Mouse (Mus musculus): Measurements from ENCODE around the gene Vrk2.

Vrk2 gene

DNA sequence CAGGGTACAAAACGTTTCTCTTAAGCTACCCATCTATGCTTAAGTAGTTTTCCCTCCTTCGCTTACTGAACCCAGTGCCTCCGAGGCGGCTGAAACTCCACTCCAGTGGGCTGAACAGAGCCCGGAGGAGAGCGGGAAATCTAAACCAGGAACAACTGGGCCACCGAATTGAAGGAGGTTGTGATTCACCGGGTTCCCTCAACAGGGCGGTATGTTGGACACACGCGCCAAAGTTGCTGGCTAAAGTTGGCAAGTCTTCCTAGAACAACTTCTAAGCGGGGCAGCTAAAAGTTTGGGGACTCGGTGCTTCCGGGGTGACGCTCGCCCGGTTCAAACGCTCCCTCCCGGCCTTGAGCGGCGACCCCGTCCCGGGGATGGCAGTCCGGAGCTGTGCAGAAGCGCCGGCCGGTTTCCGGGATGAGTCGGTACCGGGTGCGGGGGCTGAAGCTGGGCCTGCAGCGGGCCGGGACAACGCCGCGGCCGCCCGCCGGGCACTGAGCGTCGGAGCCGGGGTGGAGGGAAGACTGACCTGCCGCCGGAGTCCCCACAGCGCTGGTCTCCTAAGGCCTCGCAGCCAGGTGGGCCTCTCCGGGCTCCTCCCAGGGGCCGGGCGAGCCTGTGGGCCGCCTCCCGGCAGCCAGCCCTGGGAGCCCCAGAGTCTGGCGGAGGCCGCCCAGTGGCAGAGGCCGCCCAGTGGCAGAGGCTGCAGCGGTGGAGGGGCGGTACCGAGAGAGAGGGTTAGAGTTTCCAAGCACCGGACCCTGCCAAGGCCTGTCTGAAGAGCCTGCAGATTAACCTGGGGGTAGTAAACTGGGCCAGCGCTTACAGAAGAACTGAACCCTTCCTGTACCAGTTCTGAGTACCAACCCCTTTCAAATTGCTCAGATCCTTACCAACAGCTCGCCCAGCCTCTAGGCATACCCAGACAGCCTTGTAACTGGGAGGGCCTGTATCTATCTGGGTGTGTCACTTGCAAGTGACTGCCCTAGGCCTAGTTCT lies at the start of gene Vrk2, which contains the start of gene Gm6899:
Vrk2 (minus strand) TSS at position 939 of the 999 bp plus-strand sequence.
Gm6899 (plus strand) TSS at position 181 of the 999 bp plus-strand sequence.
- DNase-seq (ENCODE audit: low spot score in 2 of 2) = peak; percentile 19 to 54

DNA sequence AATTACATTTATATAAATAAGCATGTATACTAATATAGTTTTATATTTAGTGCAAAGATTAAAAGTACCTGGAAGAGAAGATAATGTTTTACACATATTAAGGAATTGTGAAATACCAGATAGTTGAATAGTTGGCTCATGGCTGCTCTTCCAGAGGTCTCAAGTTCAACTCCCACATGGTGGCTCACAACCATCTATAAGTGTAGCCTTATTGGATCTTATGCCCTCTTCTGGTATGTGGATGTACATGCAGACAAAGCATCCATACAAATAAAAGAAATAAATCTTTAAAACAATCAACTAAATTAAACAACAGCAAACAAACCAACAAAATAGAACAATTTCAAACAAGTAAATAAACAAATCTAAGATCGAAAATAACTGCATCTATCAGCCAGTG lies 48.3 kb upstream of the Vrk2 start:
- no peak for DNase-seq (ENCODE audit: low spot score in 2 of 2)

DNA sequence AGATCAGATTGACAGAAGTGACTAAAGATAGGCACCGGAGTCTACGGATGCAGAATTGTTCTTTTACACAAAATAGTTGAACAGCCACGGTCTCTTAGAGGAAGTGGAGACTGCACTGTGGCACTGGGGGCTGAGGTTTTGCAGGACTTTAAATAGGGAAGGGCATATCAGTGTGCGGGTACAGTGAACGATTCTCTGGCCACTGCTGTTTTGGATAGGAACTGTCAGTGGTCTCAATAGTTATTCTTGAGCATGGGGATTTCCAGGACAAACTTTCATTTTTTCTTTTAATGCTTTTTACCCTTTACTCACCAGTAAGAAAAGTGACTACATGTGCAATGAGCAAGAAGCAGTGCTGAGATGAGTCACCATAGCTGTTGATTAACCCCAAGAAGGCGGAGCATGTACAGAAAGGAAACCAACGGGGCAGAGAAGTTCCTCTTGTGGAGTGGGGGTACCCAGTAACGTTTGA lies 46.6 kb upstream of the Vrk2 start:
- DNase-seq (ENCODE audit: low spot score in 2 of 2) = no peak

GRCm38 (mm10) chr11:26636239-26636638 lies 42.4 kb upstream of the Vrk2 start:
- no peak for DNase-seq (ENCODE audit: low spot score in 2 of 2)

GRCm38 (mm10) chr11:26622727-26623126 lies 28.9 kb upstream of the Vrk2 start:
- no peak for DNase-seq (ENCODE audit: low spot score in 2 of 2)

GRCm38 (mm10) chr11:26618475-26619223 lies 24.9 kb upstream of the Vrk2 start:
- no peak for DNase-seq (ENCODE audit: low spot score in 2 of 2)

DNA sequence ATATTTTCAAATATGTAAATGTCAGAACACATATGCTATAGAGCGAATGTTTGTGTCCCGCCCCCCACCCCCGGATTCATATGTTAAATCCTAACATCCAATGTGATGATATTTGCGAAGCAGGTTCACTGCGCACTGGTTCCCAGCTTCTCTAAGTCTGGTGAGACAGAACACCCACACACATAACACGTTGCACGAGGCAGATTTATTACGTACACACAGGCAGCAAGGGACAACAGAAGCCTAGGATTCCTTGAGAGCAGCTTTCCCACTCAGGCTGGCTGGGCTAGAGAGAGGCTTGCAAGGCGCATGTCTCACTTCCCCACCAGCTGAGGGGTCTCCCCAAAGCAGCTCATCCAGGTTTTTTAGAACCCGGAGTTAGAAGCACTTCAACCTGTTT lies 15.0 kb upstream of the Vrk2 start:
- peak in 1 of 2 experiments; percentile 35 for DNase-seq (ENCODE audit: low spot score in 2 of 2)

- no peak for DNase-seq (ENCODE audit: low spot score in 2 of 2)
These were observed 10.4 kb upstream of the Vrk2 start for GRCm38 (mm10) chr11:26604061-26604655.

- no peak for DNase-seq (ENCODE audit: low spot score in 2 of 2)
These were observed 7.9 kb upstream of the Vrk2 start for GRCm38 (mm10) chr11:26601571-26602175.

DNA sequence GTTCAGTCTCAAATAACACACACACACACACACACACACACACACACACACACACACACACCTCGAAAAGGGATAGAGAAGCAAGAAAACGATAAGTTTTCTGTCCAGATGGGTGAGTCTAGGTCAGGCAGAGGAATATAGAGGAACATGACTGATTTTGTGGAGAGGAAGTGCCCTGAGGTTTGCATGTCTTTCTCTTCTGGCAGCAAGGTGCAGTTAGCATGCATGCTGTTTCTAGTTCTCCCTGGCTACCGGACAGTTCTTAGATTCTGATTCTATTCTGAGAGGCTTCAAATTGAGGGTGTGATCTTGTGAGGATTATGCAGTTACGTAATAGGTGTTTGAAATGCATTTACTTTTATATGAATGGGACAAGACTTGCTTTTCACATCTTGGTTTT lies 6.9 kb upstream of the Vrk2 start:
- DNase-seq (ENCODE audit: low spot score in 2 of 2) = no peak

GRCm38 (mm10) chr11:26598876-26599275 lies 5.1 kb upstream of the Vrk2 start:
- no peak for DNase-seq (ENCODE audit: low spot score in 2 of 2)

DNA sequence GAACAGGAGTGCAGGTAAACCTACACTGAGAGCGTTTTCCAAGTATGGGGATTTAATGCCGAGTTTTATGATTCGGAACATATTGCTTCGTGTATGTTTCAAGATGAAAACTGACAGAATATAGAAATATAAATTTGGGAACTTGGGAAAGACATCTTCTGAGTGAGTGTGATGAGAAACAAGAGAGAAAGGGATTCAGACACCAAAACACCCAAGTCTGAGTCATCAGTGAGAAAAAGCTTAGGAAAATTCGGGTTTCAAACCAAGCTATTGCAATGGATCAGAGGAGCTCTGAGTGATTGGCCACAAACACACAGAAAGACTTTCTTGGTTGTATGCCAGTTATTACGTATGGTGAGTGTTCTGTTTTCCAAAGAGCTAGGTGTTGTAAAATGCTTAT lies 4.0 kb upstream of the Vrk2 start:
- no peak for DNase-seq (ENCODE audit: low spot score in 2 of 2)

GRCm38 (mm10) chr11:26597145-26597544 lies 3.3 kb upstream of the Vrk2 start:
- DNase-seq (ENCODE audit: low spot score in 2 of 2) = no peak

DNA sequence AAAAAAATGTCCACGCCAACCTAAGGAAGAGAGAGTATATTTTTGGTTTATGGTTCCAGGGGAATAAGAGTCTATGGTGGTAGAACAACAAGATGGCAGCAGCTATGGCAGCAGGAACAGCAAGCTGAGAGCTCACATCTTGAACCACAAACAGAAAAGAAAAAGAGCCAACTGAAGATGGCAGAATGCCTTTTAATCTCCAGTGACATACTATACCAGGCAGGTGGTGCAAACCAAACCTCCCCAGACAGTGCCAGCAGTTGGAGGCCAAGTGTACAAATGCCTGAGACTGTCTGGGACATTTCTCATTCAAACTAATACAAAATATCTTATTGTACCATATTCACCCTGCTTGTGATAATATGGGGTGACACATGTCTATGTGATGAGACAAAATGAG lies 2.4 kb upstream of the Vrk2 start:
- no peak for DNase-seq (ENCODE audit: low spot score in 2 of 2)

- no peak for DNase-seq (ENCODE audit: low spot score in 2 of 2)
These were observed 688 bp upstream of the Vrk2 start for GRCm38 (mm10) chr11:26594487-26594886.

- no peak for DNase-seq (ENCODE audit: low spot score in 2 of 2)
These were observed 1.3 kb downstream of the Vrk2 start for GRCm38 (mm10) chr11:26592395-26593053.

GRCm38 (mm10) chr11:26587184-26587524 lies 6.6 kb downstream of the Vrk2 start:
- DNase-seq (ENCODE audit: low spot score in 2 of 2) = no peak

GRCm38 (mm10) chr11:26586367-26587183 lies 7.2 kb downstream of the Vrk2 start:
- no peak for DNase-seq (ENCODE audit: low spot score in 2 of 2)

DNA sequence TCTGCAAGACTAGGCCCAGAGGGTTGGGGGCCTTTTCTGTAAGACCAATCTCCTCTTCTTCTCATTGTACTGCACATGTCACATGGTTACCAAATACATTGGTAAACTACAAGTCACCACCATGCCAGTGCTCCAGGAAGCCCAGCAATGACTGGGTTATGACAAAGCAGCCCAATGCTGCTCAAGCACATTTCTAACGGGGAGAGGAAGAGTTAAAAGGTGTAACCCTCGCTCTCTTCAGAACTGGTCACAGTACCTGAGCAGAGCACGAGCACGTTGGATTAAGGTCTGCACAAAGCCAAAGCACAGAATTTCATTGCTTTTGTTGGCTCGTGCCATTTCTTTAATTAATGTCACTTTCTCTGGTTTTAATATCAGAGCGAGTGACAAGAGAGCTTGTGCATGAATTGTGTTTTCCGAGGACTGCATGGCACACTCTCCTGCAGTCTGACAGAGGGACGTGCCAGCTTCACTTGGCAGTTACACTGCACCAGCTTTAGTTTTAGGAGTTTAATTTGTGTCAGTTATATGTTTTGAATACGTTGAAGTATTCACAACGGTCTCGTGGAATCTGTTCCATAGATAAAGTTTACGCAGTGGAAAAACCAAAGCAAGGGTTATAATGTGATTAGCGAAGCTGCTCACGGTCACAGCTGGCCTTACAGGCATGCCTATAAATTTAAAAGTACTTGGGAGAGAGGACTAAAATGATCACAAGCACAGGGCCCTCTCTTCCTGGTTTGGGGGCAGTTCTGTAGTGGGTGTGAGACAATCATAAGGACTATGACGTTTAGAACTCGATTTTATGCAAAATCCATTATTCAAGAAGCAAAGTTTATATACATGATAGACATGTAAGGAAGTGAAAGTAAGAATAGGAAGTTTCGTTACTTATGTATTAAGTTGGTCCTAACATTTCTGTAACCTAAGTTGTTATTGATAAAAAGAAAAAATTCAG lies 8.1 kb downstream of the Vrk2 start:
- DNase-seq (ENCODE audit: low spot score in 2 of 2) = no peak

All from frontal cortex, postnatal 10 days (tissue).